Mouse (Mus musculus) limb, embryonic 13.5 days (tissue): ENCODE results near the gene Ppil2. TPM values are rescaled to one million over a fixed set of nuclear protein-coding genes. Genes with fewer than 3 reads are reported as not detected.
A peak's percentile ranks its signal among the peaks of the same experiment; 100 is the strongest.

Experiments used
- ATAC-seq: fragments of 200-750 bp; cut with Nextera tagmentation; 2 replicates; pipeline ENCODE4 v1.8.0; 2017; ENCODE audit warnings: low read depth, moderate number of reproducible peaks, moderate TSS enrichment; ENCODE audit not compliant: low FRiP score
- H3K27ac ChIP-seq: fragments of 300-500 bp; sonication (generic); 2 replicates; pipeline ENCODE4 v1.5.1; 2015; ENCODE audit warnings: inconsistent platforms, mild to moderate bottlenecking, moderate library complexity
- H3K27me3 ChIP-seq: fragments of 300-500 bp; sonication (generic); 2 replicates; pipeline ENCODE4 v1.6.1; 2015; ENCODE audit warnings: mild to moderate bottlenecking, inconsistent platforms
- H3K36me3 ChIP-seq: fragments of 300-500 bp; sonication (generic); 2 replicates; pipeline ENCODE4 v1.6.1; 2015; ENCODE audit warnings: inconsistent platforms, mild to moderate bottlenecking, moderate library complexity
- H3K4me1 ChIP-seq: fragments of 300-500 bp; sonication (generic); 2 replicates; pipeline ENCODE4 v1.6.1; 2015; ENCODE audit warnings: inconsistent platforms
- H3K4me2 ChIP-seq: fragments of 300-500 bp; sonication (generic); replicated peaks from 2 replicates; pipeline ENCODE4 v1.6.1; 2015; ENCODE audit warnings: inconsistent platforms, mild to moderate bottlenecking, moderate library complexity
- H3K4me3 ChIP-seq: fragments of 300-500 bp; sonication (generic); 2 replicates; pipeline ENCODE4 v1.5.1; 2015; ENCODE audit warnings: moderate library complexity, mild to moderate bottlenecking, inconsistent platforms
- H3K9ac ChIP-seq: fragments of 300-500 bp; sonication (generic); 2 replicates; pipeline ENCODE4 v1.6.1; 2015; ENCODE audit warnings: mild to moderate bottlenecking, inconsistent platforms
- H3K9me3 ChIP-seq: fragments of 300-500 bp; sonication (generic); 2 replicates; pipeline ENCODE4 v1.6.1; 2016; ENCODE audit warnings: inconsistent platforms
- WGBS: fragments of 180-500 bp; shearing (Covaris S2); methylation state at CpG from one replicate; pipeline ENCODE4 v1.1.7; 2015; 5-methylcytosine and 5-hydroxymethylcytosine counted together
- polyA plus RNA-seq: library from polyadenylated mRNA; unstranded; fragments of >200 nt; fragmentation: Nextera tagmentation; extraction: Ambion mirVana; gene quantifications from 2 replicates; pipeline ENCODE4 v1.2.1, GENCODE M21; 2015

Ppil2 gene
- 150 and 158 TPM in 2 replicates for polyA plus RNA-seq

DNA sequence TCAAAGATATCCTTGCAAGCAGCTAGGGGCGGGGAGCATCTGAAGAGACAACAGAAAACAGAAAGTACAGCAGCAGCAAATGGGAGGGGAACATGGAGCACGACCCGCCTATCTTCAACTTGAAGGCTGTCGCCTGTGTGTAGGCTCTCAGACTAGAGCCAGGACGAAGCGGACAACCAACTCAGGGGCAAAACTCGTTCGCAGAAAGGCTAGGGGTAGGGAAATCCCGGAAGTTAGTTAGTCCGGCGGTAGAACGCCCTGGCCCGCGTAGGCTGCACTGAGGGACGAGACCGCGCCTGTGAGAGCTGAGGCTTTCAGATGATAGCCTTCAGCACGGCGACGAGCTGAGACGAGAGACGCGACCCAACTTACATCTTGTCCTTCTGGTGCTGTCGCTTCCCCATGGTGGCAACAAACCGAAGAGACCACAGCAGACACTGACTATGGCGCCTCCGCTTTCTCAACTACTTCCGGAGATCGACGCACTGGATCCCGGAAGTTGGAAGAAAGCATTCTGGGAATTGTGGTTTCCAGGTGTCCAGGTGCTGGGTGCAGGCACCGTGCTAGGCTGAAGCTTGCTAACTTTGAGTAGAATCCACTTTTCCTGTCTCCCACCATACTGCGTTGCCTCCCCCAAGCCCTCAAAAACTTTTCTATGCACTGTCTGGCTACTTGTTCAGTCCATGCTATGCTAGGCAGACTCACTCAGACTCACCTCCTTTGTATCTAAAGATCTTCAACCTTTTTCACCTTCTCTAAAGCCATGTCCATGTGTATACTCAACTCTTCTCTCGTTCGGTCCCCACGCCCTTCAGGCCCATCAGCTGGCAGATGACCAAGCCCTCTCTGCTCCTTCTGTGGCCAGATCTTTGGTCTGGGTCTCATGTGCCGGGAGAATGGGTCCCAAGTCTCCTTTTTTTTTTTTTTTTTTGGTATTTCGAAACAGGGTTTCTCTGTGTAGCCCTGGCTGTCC, at the start of gene Ppil2:
Ppil2 (minus strand) TSS at position 487 of the 973 bp plus-strand sequence.
- peak within 1 kb of the TSS; percentile 73 for H3K4me2 ChIP-seq
- H3K9me3 ChIP-seq, result no peaks in the 10 kb centered on the region
- H3K36me3 ChIP-seq, result peaks cover 55% of the 10 kb centered on the region
- H3K27ac ChIP-seq, result no peak within 1 kb of the TSS
- 8% methylated on average over 38 of the region's 38 CpGs for WGBS
- ATAC-seq, result peak; percentile 86
- no peaks in the 10 kb centered on the region for H3K27me3 ChIP-seq
- peaks cover 11% of the 10 kb centered on the region for H3K4me1 ChIP-seq
- peak within 1 kb of the TSS; percentile 88 for H3K4me3 ChIP-seq
- peak within 1 kb of the TSS; percentile 82 for H3K9ac ChIP-seq

DNA sequence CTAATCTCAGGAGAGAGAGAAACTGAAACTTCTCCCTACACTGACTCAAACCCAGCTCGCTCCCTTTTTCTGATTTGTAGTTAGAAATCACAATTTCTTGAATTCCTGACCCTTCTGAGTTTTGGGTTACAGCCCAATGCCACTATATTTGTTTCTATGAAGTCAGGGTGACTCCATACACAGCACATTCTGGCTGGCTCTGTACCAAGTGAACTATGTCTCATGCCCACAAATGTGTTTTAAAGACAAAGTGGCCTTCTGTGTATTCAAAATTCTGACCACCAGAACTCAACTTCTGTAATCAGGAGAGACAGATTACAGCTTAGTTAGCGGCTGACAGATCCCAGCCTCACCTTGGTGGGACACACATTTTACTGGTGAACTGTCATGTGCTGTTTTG, 43.3 kb upstream of the Ppil2 start:
- Histone ChIP-seq H3K4me2 (no peak overlapping the region), H3K4me3 (no peak overlapping the region), H3K27ac (no peak overlapping the region), H3K4me1 (no peaks in the 10 kb centered on the region), H3K27me3 (no peaks in the 10 kb centered on the region), H3K9me3 (no peaks in the 10 kb centered on the region), H3K9ac (no peak overlapping the region), H3K36me3 (peaks cover 79% of the 10 kb centered on the region)
- WGBS, result 91% methylated on average over 2 of the region's 2 CpGs
- no peak for ATAC-seq

DNA sequence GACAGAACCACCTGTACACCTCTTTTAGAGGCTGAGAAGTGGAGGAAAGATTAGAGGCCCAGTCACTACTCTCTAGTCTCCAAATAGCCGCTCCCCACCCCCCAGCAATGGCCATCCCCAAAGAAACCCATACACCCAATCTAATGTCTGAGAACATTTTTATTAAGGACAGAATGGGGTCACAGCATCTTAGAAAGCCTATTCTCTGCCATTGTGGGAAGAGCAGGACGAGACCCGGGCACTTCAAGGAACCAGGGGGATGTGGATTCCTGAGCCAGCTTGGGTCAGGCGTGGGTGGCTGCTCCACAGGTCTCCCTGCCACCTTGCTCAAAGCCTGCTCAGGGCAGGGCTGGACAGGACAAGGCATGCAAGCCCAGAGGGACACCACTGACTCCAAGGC, 40.8 kb upstream of the Ppil2 start:
- ATAC-seq, result no peak
- peaks cover 55% of the 10 kb centered on the region for H3K36me3 ChIP-seq
- H3K27ac ChIP-seq, result no peak overlapping the region
- H3K4me3 ChIP-seq, result no peak overlapping the region
- H3K4me1 ChIP-seq, result peaks cover 16% of the 10 kb centered on the region
- H3K27me3 ChIP-seq, result peaks cover 19% of the 10 kb centered on the region
- H3K4me2 ChIP-seq, result no peak overlapping the region
- no peak overlapping the region for H3K9ac ChIP-seq
- H3K9me3 ChIP-seq, result no peaks in the 10 kb centered on the region
- 95% methylated on average over 4 of the region's 4 CpGs for WGBS

DNA sequence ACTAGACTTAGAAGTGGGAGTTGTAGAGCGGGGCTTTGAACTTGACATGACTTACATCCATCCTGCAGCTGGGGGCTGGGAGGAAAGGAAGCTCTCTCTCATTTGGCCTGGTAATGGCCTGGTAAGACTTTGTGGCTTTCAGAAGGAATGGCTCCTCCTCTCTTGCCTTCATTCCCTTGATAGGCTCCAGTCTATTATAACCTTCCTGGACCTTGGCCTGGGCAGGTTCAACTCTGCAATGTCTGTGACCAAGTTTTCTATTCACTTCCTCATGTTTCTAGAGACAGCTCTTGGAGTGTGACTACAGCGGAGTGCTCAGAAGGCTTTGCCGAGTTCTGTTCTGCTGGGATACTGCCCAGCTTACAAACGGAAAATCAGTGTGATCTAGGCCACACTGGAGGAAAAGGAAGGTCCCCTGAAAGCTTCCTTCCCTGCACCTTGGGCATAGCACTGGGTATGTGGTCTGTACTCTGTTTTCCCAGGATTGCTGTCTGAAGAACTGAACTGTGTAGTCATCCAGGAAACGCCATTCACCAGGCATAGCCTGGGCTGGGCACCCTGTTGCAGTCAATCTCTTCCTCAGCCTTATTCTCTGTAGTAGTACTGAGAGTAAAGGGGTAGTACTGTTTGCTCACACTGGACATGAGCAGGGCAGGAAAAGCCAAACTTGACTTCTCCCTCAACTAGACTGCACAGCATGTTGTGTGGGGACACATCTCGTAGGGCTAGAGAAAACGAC, 39.6 kb upstream of the Ppil2 start:
- Histone ChIP-seq H3K4me2 (no peak overlapping the region), H3K4me1 (peaks cover 16% of the 10 kb centered on the region), H3K27ac (no peak overlapping the region), H3K9me3 (no peaks in the 10 kb centered on the region), H3K27me3 (peaks cover 19% of the 10 kb centered on the region), H3K4me3 (no peak overlapping the region), H3K9ac (no peak overlapping the region), H3K36me3 (peaks cover 46% of the 10 kb centered on the region)
- no peak for ATAC-seq
- 80% methylated on average over 7 of the region's 7 CpGs for WGBS

DNA sequence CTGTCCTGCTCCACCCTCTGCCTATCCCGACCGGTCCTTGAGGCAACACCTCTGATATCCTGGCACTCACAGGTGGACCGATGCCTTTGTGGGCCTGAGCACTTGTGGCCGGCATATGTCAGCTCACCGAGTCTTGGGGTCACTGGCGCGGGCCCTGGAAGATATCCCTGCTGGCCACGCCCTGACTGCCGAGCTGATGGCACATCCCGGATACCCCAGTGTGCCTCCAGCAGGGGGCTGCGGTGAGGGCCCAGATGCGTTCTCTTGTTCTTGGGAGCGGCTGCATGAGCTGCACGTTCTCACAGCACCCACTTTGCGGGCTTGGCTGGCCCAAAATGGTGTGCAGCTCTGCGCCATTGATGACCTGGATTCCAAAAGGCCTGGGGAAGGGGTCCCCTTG, 37.0 kb upstream of the Ppil2 start:
- WGBS, result 7% methylated on average over 16 of the region's 16 CpGs
- ATAC-seq, result no peak
- peaks cover 19% of the 10 kb centered on the region for H3K27me3 ChIP-seq
- peaks cover 24% of the 10 kb centered on the region for H3K36me3 ChIP-seq
- H3K4me3 ChIP-seq, result peak overlapping the region; percentile 55
- no peaks in the 10 kb centered on the region for H3K9me3 ChIP-seq
- H3K9ac ChIP-seq, result no peak overlapping the region
- H3K4me1 ChIP-seq, result peaks cover 16% of the 10 kb centered on the region
- H3K4me2 ChIP-seq, result peak overlapping the region; percentile 97
- no peak overlapping the region for H3K27ac ChIP-seq

DNA sequence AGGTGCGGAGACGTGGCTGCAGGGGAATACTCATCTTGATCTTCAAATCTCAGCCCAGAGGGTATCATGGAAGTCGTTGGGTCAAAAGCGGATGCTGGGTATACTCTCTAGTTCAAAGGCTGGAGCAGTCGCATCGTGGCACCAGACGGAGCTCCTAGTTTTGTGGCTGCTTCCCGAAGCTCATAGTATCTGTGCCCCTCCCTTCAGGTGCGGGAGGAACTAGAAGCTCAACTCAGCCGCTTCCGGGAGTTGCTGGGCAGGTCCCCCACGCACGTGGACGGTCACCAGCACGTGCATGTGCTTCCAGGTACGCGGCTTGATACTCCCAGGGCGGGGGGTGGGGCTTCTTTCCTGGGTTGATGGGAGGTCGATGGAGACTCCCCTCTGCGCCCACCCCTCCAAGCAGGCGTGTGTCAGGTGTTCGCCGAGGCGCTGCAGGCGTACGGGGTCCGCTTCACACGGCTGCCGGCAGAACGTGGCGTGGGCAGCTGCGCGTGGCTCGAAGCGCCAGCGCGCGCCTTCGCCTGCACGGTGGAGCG, 36.4 kb upstream of the Ppil2 start:
- Histone ChIP-seq H3K9ac (peak overlapping the region; percentile 70), H3K4me2 (peak overlapping the region; percentile 97), H3K4me3 (peak overlapping the region; percentile 55), H3K36me3 (peaks cover 18% of the 10 kb centered on the region), H3K27me3 (peaks cover 19% of the 10 kb centered on the region), H3K9me3 (no peaks in the 10 kb centered on the region), H3K4me1 (peaks cover 16% of the 10 kb centered on the region), H3K27ac (no peak overlapping the region)
- under 1% methylated on average over 39 of the region's 41 CpGs for WGBS
- peak; percentile 22 for ATAC-seq

DNA sequence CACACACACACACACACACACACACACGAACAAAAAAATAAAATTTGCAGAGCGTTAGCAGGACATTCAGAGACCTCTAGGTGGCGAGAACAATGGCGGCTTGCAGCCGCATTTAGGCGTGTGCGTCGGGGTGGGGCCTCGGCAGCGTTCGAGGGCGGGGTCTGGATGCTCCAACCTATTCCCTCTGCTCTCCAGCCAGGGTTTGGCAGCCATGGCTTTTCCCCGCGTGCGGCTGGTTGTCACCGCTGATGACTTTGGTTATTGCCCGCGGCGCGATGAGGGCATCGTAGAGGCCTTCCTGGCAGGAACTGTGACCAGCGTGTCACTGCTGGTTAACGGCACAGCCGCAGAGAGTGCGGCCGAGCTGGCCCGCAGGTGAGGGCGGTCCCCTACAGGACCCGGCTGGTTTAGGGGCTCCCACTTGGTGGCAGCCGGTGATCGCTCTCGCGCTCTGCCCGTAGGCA, 35.7 kb upstream of the Ppil2 start, which contains the start of gene Ccdc116:
Ccdc116 (minus strand) TSS at position 458 of the 464 bp plus-strand sequence.
- H3K4me2 ChIP-seq, result peak within 1 kb of the TSS; percentile 97
- WGBS, result 0% methylated on average over 34 of the region's 34 CpGs
- peak within 1 kb of the TSS; percentile 70 for H3K9ac ChIP-seq
- peaks cover 19% of the 10 kb centered on the region for H3K27me3 ChIP-seq
- H3K27ac ChIP-seq, result no peak within 1 kb of the TSS
- H3K4me3 ChIP-seq, result peak within 1 kb of the TSS; percentile 55
- no peaks in the 10 kb centered on the region for H3K9me3 ChIP-seq
- H3K4me1 ChIP-seq, result peaks cover 16% of the 10 kb centered on the region
- H3K36me3 ChIP-seq, result peaks cover 11% of the 10 kb centered on the region
- peak; percentile 87 for ATAC-seq

DNA sequence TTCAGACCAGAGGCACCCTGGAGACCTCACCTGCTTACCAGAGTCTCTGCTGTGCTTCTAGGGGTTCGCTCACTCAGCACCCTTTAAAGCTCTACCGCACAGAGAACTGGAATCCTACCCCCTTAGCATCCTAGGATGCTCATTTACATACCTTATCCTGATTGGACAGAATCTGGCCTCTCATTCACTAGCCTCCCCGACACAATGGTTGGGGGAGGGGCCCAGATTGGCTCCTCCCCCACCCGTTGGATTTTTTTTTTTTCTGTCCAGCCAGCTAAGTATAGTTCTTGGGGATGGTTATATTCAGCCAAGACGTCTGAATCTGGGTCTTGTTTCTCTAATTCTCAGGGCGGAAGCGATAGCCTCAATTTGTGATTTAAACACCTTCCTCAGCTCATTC, 33.3 kb upstream of the Ppil2 start, which contains the start of gene Ydjc:
Ydjc (plus strand) TSS at position 283 of the 400 bp plus-strand sequence.
- H3K27me3 ChIP-seq, result peaks cover 19% of the 10 kb centered on the region
- no peak within 1 kb of the TSS for H3K27ac ChIP-seq
- no peak within 1 kb of the TSS for H3K9ac ChIP-seq
- H3K4me2 ChIP-seq, result no peak within 1 kb of the TSS
- ATAC-seq, result no peak
- 16% methylated on average over 7 of the region's 7 CpGs for WGBS
- H3K9me3 ChIP-seq, result no peaks in the 10 kb centered on the region
- H3K36me3 ChIP-seq, result no peaks in the 10 kb centered on the region
- peaks cover 16% of the 10 kb centered on the region for H3K4me1 ChIP-seq
- H3K4me3 ChIP-seq, result no peak within 1 kb of the TSS

DNA sequence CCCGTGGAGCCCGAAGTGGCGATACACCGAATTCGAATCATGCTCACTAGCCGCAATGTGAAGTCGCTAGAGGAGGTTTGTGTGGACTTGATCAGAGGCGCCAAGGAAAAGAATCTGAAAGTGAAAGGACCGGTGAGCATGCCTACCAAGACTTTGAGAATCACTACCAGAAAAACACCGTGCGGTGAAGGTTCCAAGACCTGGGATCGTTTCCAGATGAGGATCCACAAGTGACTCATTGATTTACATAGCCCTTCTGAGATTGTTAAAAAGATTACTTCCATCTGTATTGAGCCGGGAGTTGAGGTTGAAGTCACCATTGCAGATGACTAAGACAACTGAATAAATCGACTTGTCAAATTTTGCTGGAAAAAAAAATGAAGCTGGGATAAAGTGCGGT, 26.3 kb upstream of the Ppil2 start:
- Histone ChIP-seq H3K4me3 (no peak overlapping the region), H3K27me3 (no peaks in the 10 kb centered on the region), H3K36me3 (no peaks in the 10 kb centered on the region), H3K4me2 (no peak overlapping the region), H3K4me1 (0 out of 2 replicates have a peak, but pooled peaks cover 6% of the 10 kb centered on the region), H3K9ac (no peak overlapping the region), H3K27ac (no peak overlapping the region), H3K9me3 (no peaks in the 10 kb centered on the region)
- no peak for ATAC-seq
- 74% methylated on average over 15 of the region's 15 CpGs for WGBS

DNA sequence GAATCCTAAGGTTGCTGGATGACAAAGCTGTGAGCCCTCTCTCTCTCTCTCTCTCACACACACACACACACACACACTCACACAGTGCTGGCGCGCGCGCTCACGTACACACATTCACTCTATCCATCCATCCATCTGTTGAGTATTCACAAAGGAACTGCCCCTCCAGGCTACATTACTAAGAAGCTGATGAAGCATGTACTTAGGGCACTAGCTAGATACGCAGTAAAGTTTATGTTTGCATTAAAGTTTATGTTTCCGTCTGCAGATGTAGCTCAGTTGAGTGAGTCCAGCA, 21.8 kb upstream of the Ppil2 start:
- H3K4me3 ChIP-seq, result peak overlapping the region; percentile 81
- H3K27me3 ChIP-seq, result no peaks in the 10 kb centered on the region
- no peaks in the 10 kb centered on the region for H3K9me3 ChIP-seq
- no peak for ATAC-seq
- no peak overlapping the region for H3K27ac ChIP-seq
- WGBS, result 32% methylated on average over 7 of the region's 7 CpGs
- peak overlapping the region; percentile 98 for H3K4me2 ChIP-seq
- H3K9ac ChIP-seq, result peak overlapping the region; percentile 50; the same call in 1 of the 2 replicates
- H3K36me3 ChIP-seq, result no peaks in the 10 kb centered on the region
- H3K4me1 ChIP-seq, result peaks cover 18% of the 10 kb centered on the region

DNA sequence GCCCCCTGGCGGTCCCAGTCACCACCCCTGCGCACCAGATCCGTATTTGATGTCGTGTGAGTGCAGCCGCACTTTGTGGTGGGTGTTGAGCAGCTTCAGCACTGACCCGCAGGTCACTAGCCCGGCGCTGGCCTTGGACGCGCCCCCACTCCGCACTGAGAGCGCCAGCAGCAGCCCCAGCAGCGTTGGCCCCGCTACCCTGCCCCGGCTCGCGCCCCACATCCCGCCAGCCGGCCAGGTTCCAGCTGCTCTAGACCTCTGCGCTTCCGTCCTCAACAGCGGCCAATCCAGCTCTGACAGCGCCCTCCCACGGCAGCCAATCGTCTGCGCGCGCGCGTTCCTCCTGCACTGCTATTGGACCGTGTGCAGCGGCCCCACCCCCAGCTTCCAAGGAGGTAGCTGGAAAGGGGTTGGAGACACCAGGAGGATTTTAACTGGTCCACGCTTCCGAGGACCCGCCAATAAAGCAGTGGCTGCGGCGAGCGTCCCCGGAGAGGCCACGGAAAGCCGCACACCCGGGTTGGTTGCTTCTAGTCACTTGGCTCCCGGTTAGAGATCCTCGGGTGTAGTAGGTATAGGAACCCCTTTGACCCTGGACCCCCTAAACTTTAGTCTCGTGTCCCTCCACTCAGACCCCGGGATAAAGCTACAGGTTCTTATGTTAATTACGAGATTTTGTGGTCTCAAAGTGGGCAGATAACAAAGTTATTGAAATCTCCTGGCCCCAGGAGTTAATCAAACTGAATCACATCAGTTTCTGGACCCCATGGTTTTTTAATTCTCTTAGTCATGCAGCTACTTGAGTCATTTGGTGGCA, 21.2 kb upstream of the Ppil2 start, which contains the start of gene Sdf2l1:
Sdf2l1 (minus strand) TSS at position 295 of the 817 bp plus-strand sequence.
- Histone ChIP-seq H3K36me3 (no peaks in the 10 kb centered on the region), H3K9me3 (no peaks in the 10 kb centered on the region), H3K4me3 (peak within 1 kb of the TSS; percentile 81), H3K4me2 (peak within 1 kb of the TSS; percentile 98), H3K27me3 (no peaks in the 10 kb centered on the region), H3K27ac (peak within 1 kb of the TSS; percentile 73; the same call in 1 of the 2 replicates), H3K9ac (peak within 1 kb of the TSS; percentile 73), H3K4me1 (peaks cover 18% of the 10 kb centered on the region)
- WGBS, result under 1% methylated on average over 47 of the region's 47 CpGs
- ATAC-seq, result peak; percentile 99
